Comparison of ENCODE assay signal across 8 mouse cellular contexts in genomic region chr12:91589847-91590690, GRCm38 (mm10). TPM values are rescaled to one million over a fixed set of nuclear protein-coding genes. Genes with fewer than 3 reads are reported as not detected.
A peak's percentile ranks its signal among the peaks of the same experiment; 100 is the strongest.
DNase-seq lines count a peak whose midpoint lies in the region; ATAC-seq and TF ChIP-seq lines count a peak whose summit lies in the region.

Gene Gtf2a1, minus strand, starts transcription at chr12:91590487.

- peaks cover 9% of the 10 kb centered on the region for H3K4me1 ChIP-seq in hindbrain, postnatal 0 days (ENCODE audit: insufficient read depth, low read length)

- under 1% methylated on average over 56 of the region's 99 CpGs for WGBS in hindbrain, postnatal 0 days

- peak within 1 kb of the TSS; percentile 99 for H3K9ac ChIP-seq in hindbrain, postnatal 0 days (replicated peaks; ENCODE audit: low read length)

- TF ChIP-seq CTCF in gastrocnemius, adult 2 months (IDR thresholded peaks at IDR 0.05): no peak
- no peak for TF ChIP-seq CTCF in hindbrain, postnatal 0 days (IDR thresholded peaks at IDR 0.05; ENCODE audit: low read depth)
- no peak; the same call in 1 of the 2 replicates for TF ChIP-seq CTCF in left cerebral cortex, adult 2 months (IDR thresholded peaks at IDR 0.05)

- peaks cover 2% of the 10 kb centered on the region; the same call in 1 of the 2 replicates for H3K36me3 ChIP-seq in hindbrain, postnatal 0 days (ENCODE audit: insufficient read depth, low read length)

- H3K4me3 ChIP-seq in gastrocnemius, adult 2 months: peak within 1 kb of the TSS; percentile 89
- peak within 1 kb of the TSS; percentile 68 for H3K4me3 ChIP-seq in hindbrain, postnatal 0 days (ENCODE audit: low read length)
- peak within 1 kb of the TSS; percentile 67 for H3K4me3 ChIP-seq in left cerebral cortex, adult 2 months

- no peaks in the 10 kb centered on the region for H3K27me3 ChIP-seq in hindbrain, postnatal 0 days (ENCODE audit: insufficient read depth, low read length)

- DNase-seq in WW6 (ENCODE audit: low read depth, low spot score): peak; percentile 86
- peak; percentile 95 to 96 for DNase-seq in cerebellum, postnatal 4 days (ENCODE audit: low spot score in 2 of 2)
- DNase-seq in gastrocnemius, adult 2 months: peak; percentile 97
- DNase-seq in hindbrain, postnatal 0 days (ENCODE audit: low spot score): peak; percentile 98
- peak; percentile 91 to 92 for DNase-seq in left cerebral cortex, adult 2 months (ENCODE audit: extremely low spot score in 1 of 2, low spot score in 2 of 2)
- DNase-seq in right cerebral cortex, adult 2 months (ENCODE audit: low spot score in 2 of 2): peak; percentile 87 to 93
- peak; percentile 95 for DNase-seq in urinary bladder, postnatal 14 days (ENCODE audit: low spot score)

- peak; percentile 90 for ATAC-seq in hindbrain, postnatal 0 days
- peak; percentile 57 for ATAC-seq in megakaryocyte, adult 5-6 weeks (ENCODE audit: poor library complexity, severe bottlenecking)

- peak within 1 kb of the TSS; percentile 77 for H3K4me2 ChIP-seq in hindbrain, postnatal 0 days (ENCODE audit: low read depth, low read length)

- no peaks in the 10 kb centered on the region for H3K9me3 ChIP-seq in hindbrain, postnatal 0 days (ENCODE audit: low read length)

- intact Hi-C loops in gastrocnemius, adult 2 months (cut with DNase I): no loop called here
- intact Hi-C loops in left cerebral cortex, adult 2 months (cut with DNase I): loop anchor here (2.0 kb wide), 1 partner anchor 259 kb away; the partner anchor contains the start of gene Sel1l

- peak within 1 kb of the TSS; percentile 99 for H3K27ac ChIP-seq in gastrocnemius, adult 2 months
- peak within 1 kb of the TSS; percentile 99 for H3K27ac ChIP-seq in hindbrain, postnatal 0 days
- H3K27ac ChIP-seq in left cerebral cortex, adult 2 months: peak within 1 kb of the TSS; percentile 98

RNA-seq across cellular contexts. Expression of gene Gtf2a1, which starts in this region (rescaled TPM):
- total RNA-seq in gastrocnemius, adult 2 months (2021): 10 to 100 TPM; 25.2 to 26.0 TPM
- total RNA-seq in hindbrain, postnatal 0 days (2014; rRNA removed): 25.0 and 25.6 TPM in 2 replicates
- 35.2 and 35.9 TPM in 2 replicates for polyA plus RNA-seq in hindbrain, postnatal 0 days (2015; fragmentation: Nextera tagmentation; extraction: Ambion mirVana)
- 10 to 100 TPM; 46.4 to 50.8 TPM for total RNA-seq in left cerebral cortex, adult 2 months (2021)
- total RNA-seq in megakaryocyte, adult 5-6 weeks (2015): 30.8 and 32.9 TPM in 2 replicates
- 33.6 and 37.7 TPM in 2 replicates for total RNA-seq in megakaryocyte, adult 5-6 weeks (2017)

Comparison
In these comparisons a context has a peak if more than half of its experiments do, and no peak if none do; other contexts are left out.
1. Peak in every context shown above with its lines: DNase-seq, ATAC-seq, H3K4me3 ChIP-seq and H3K27ac ChIP-seq.